Mouse (Mus musculus): ENCODE data around the gene Man2a2.

DNA sequence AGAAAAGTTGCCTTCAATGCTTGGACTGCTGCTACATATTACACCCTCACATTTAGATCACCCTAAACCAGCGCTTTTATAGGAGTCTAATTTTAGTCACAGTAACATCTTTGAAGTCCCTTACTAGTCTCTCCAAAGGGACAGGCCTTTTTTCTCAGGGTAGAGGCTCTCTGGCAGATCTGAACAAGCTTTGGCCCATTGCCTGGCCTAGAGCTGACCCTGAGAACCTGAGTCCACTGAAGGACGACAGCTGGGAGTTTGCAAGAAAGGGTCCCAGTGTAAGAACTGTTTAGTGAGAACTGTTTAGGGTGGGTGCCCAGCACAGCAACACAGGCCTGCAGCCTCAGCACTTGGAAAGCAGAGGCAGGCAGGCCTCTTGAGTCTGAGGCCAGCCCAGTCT lies 5.4 kb downstream of the Man2a2 start:
- TF ChIP-seq GABPA (IDR thresholded peaks at IDR 0.05; ENCODE audit: insufficient replicate concordance, low read depth, low read length) = no peak
- no peak for TF ChIP-seq RAD21 (IDR thresholded peaks at IDR 0.05; ENCODE audit: low read depth, low read length)
- no peak for TF ChIP-seq USF2 (conservative IDR thresholded peaks at IDR 0.05; ENCODE audit: low read depth, low read length)
- TF ChIP-seq POLR2A (IDR thresholded peaks at IDR 0.05; ENCODE audit: low read depth, low read length) = no peak
- no peak for TF ChIP-seq ETS1 (conservative IDR thresholded peaks at IDR 0.05; ENCODE audit: low read depth, low read length)
- TF ChIP-seq CTCF (conservative IDR thresholded peaks at IDR 0.05 in 1 of 2, IDR thresholded peaks at IDR 0.05 in 1 of 2; ENCODE audit: low read depth in 2 of 2, low read length in 2 of 2) = no peak
- TF ChIP-seq MAZ (IDR thresholded peaks at IDR 0.05; ENCODE audit: low read depth, low read length) = no peak
- TF ChIP-seq EP300 (IDR thresholded peaks at IDR 0.05; ENCODE audit: low read length) = no peak
- TF ChIP-seq MEF2A (IDR thresholded peaks at IDR 0.05; ENCODE audit: borderline replicate concordance, low read depth, low read length) = no peak
- no peak for TF ChIP-seq TBP (conservative IDR thresholded peaks at IDR 0.05; ENCODE audit: low read depth, low read length)
- no peak for TF ChIP-seq MAFK (IDR thresholded peaks at IDR 0.05; ENCODE audit: insufficient replicate concordance, low read length)
- TF ChIP-seq ZC3H11A (IDR thresholded peaks at IDR 0.05; ENCODE audit: low read depth, low read length) = no peak
- TF ChIP-seq JUND (conservative IDR thresholded peaks at IDR 0.05; ENCODE audit: low read depth, low read length) = no peak
